Mouse (Mus musculus) embryonic facial prominence, embryonic 13.5 days (tissue): ENCODE data around the gene Lztr1. TPM values are rescaled to one million over a fixed set of nuclear protein-coding genes. Genes with fewer than 3 reads are reported as not detected.

Source experiments
- ATAC-seq: fragments of 200-750 bp; cut with Nextera tagmentation; 2 replicates; pipeline ENCODE4 v1.8.0; 2017; ENCODE audit warnings: low read depth; ENCODE audit not compliant: insufficient number of reproducible peaks, insufficient read depth, low FRiP score, low TSS enrichment
- H3K27ac ChIP-seq: fragments of 300-500 bp; sonication (generic); 2 replicates; pipeline ENCODE4 v1.5.1; 2015; ENCODE audit warnings: moderate library complexity, mild to moderate bottlenecking, inconsistent platforms
- H3K27me3 ChIP-seq: fragments of 300-500 bp; sonication (generic); 2 replicates; pipeline ENCODE4 v1.6.1; 2015; ENCODE audit warnings: mild to moderate bottlenecking, inconsistent platforms
- H3K36me3 ChIP-seq: fragments of 300-500 bp; sonication (generic); 2 replicates; pipeline ENCODE4 v1.6.1; 2015; ENCODE audit warnings: mild to moderate bottlenecking, inconsistent platforms
- H3K4me1 ChIP-seq: fragments of 300-500 bp; sonication (generic); 2 replicates; pipeline ENCODE4 v1.6.1; 2015; ENCODE audit warnings: inconsistent platforms
- H3K4me2 ChIP-seq: fragments of 300-500 bp; sonication (generic); 2 replicates; pipeline ENCODE4 v1.6.1; 2015; ENCODE audit warnings: moderate library complexity, mild to moderate bottlenecking, inconsistent platforms
- H3K4me3 ChIP-seq: fragments of 300-500 bp; sonication (generic); 2 replicates; pipeline ENCODE4 v1.5.1; 2015; ENCODE audit warnings: mild to moderate bottlenecking, inconsistent platforms
- H3K9ac ChIP-seq: fragments of 300-500 bp; sonication (generic); 2 replicates; pipeline ENCODE4 v1.6.1; 2015; ENCODE audit warnings: mild to moderate bottlenecking, inconsistent platforms
- H3K9me3 ChIP-seq: fragments of 300-500 bp; sonication (generic); 2 replicates; pipeline ENCODE4 v1.6.1; 2016; ENCODE audit warnings: inconsistent platforms
- WGBS: fragments of 180-500 bp; shearing (Covaris S2); methylation state at CpG from one replicate; pipeline ENCODE4 v1.1.7; 2015; ENCODE audit warnings: mixed read lengths; 5-methylcytosine and 5-hydroxymethylcytosine counted together
- polyA plus RNA-seq: library from polyadenylated mRNA; unstranded; fragments of >200 nt; fragmentation: Nextera tagmentation; extraction: Ambion mirVana; gene quantifications from 2 replicates; pipeline ENCODE4 v1.2.1, GENCODE M21; 2015

Lztr1 gene
- polyA plus RNA-seq, 1 experiment from 2014 or later, result 98.5 TPM

DNA sequence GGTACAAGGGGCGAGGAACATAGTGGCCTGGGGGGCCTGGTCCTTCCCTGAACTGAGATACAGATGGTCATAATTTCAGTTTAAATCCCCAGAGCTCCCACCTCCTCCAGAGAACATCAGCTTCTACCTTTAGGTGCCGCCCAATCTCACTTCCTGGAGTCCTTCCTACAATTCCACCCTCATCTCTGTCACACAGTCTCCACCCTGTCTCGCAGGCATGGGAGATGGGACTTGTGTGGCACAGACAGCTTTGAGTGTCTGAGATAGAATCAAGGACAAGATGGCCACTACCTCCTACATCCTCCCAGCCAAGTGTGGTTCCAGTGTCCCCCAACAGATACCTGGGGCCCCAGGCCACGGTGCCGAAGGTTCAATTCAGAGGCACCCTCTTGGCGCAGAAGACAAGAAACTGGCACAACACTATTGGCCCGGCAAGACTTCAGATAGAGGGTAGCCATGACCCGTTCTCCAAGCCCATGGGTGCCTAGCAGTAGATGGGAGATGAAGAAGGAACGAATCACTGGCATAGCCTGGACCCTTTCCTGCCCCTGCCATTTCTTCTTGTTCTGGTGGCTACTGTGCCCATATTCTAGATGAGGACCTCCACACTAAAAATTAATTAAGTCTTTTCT lies 51.0 kb downstream of the Lztr1 start:
- Histone ChIP-seq H3K4me1 (peaks cover 34% of the 10 kb centered on the region), H3K36me3 (no peaks in the 10 kb centered on the region), H3K9me3 (no peaks in the 10 kb centered on the region), H3K4me3 (no peak overlapping the region), H3K4me2 (no peak overlapping the region), H3K27me3 (peaks cover 46% of the 10 kb centered on the region), H3K9ac (no peak overlapping the region), H3K27ac (no peak overlapping the region)
- 73% methylated on average over 9 of the region's 9 CpGs for WGBS
- no peak for ATAC-seq

DNA sequence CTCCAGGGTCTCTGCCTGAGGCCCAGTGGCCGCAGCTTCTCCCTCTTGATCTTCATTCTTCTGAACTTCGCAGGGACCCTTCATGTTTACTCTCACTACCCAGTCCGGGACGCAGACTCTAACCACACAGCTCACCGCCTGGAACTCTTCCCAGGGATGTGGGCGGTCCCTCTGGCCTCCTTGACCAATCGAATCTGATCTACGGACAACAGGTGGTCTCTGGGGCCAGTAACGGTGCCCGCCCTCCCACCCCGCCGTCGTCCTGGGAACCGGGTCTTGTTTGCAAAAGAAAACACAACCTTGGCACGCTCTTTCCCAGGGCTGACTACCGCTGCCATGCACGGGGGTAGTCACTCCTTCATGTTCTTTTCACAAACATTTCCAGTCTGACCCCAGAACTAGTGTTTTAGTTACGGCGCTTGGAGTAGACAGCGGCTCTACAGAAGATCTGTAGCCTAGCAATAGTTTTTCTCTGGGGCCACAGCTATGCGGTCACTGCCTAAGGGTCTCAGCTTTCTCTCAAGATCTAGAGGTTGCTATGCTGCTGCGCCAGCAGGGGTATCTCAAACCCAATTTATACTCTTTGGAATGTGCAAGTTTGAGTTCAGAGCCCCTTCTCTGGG lies 52.8 kb downstream of the Lztr1 start, which contains the start of gene Lrrc74b:
TSS of gene Lrrc74b (minus strand) at position 120 of the 623 bp plus-strand sequence.
- under 1% methylated on average over 22 of the region's 22 CpGs for WGBS
- peak within 1 kb of the TSS; percentile 11; the same call in 1 of the 2 replicates for H3K27ac ChIP-seq

DNA sequence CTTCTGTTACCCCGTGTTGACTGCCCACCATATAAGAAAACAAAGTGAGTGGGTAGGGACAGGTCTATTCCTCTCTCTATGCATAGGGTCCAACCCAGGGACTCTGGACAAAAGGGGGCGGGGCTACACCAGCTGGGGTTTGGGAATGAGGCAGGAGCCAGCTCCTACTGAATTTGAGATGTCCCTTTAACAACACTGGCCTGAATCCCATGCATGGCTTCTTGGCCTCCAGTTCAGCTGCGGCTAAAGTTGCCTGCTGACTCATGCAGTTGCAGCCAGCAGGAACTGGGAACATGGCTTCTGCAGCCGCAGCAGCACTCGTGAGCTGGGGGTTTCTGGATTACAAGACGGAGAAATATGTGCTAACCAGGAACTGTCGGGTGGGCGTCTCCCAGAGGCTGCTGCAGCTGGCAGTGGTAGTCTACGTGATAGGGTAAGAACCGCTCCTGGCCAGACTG lies 53.3 kb downstream of the Lztr1 start, which contains the start of gene P2rx6:
TSS of gene P2rx6 (plus strand) at position 135 of the 458 bp plus-strand sequence.
- H3K4me3 ChIP-seq, result peak within 1 kb of the TSS; percentile 30
- peak within 1 kb of the TSS; percentile 11; the same call in 1 of the 2 replicates for H3K27ac ChIP-seq
- peak within 1 kb of the TSS; percentile 46; the same call in 1 of the 2 replicates for H3K9ac ChIP-seq
- peaks cover 53% of the 10 kb centered on the region for H3K27me3 ChIP-seq
- H3K4me2 ChIP-seq, result peak within 1 kb of the TSS; percentile 58
- no peaks in the 10 kb centered on the region for H3K36me3 ChIP-seq
- ATAC-seq, result peak; percentile 60
- no peaks in the 10 kb centered on the region for H3K9me3 ChIP-seq
- peaks cover 29% of the 10 kb centered on the region for H3K4me1 ChIP-seq
- under 1% methylated on average over 10 of the region's 10 CpGs for WGBS

More for the DNA sequence above, 52.8 kb downstream of the Lztr1 start, which contains the start of gene Lrrc74b:
- peaks cover 29% of the 10 kb centered on the region for H3K4me1 ChIP-seq
- H3K4me2 ChIP-seq, result peak within 1 kb of the TSS; percentile 58
- peaks cover 53% of the 10 kb centered on the region for H3K27me3 ChIP-seq
- peak; percentile 67; the same call in 1 of the 2 replicates for ATAC-seq
- peak within 1 kb of the TSS; percentile 30 for H3K4me3 ChIP-seq
- H3K36me3 ChIP-seq, result no peaks in the 10 kb centered on the region
- peak within 1 kb of the TSS; percentile 46; the same call in 1 of the 2 replicates for H3K9ac ChIP-seq
- H3K9me3 ChIP-seq, result no peaks in the 10 kb centered on the region

DNA sequence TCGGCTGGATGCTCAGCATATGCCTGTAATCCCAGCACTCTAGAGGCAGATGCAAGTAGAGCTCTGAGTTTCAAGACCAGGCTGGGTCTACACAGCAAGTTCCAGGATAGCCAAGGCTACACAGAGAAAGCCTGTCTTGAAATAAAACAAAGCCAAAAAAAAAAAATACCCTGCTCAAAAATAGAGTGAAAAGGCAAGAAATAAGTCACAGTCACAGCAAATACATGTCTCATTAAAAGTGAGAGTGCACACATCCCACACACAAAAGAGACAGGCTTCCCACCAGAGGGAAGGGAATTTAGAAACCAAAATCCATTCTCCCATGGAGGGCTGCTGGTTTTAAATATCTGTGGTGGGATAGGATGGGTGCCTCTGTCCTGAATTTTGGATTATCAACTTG lies 55.1 kb downstream of the Lztr1 start:
- Histone ChIP-seq H3K9me3 (no peaks in the 10 kb centered on the region), H3K36me3 (no peaks in the 10 kb centered on the region), H3K4me2 (no peak overlapping the region), H3K9ac (no peak overlapping the region), H3K4me1 (peaks cover 24% of the 10 kb centered on the region), H3K4me3 (no peak overlapping the region), H3K27me3 (peaks cover 50% of the 10 kb centered on the region), H3K27ac (no peak overlapping the region)
- 6% methylated on average over 1 of the region's 1 CpGs for WGBS
- no peak for ATAC-seq

DNA sequence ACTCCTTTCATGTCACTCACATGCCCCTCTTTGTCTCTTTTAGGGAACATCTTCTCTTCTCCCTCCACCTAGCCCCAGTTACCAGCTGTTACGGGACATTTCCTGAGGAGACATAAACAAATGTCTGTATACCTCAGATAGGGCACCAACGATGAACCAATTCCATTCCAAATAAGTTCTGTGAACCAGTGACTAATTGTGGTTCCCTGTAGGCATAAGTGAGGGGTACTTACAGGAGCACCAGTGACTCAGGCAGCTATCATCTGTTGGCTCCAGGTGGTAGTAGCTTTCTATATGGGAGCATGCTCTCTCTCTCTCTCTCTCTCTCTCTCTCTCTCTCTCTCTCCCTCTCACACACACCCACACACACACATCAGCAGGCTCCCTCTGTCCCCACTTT lies 55.7 kb downstream of the Lztr1 start:
- H3K4me1 ChIP-seq, result peaks cover 17% of the 10 kb centered on the region
- no peaks in the 10 kb centered on the region for H3K9me3 ChIP-seq
- no peak for ATAC-seq
- H3K9ac ChIP-seq, result no peak overlapping the region
- 74% methylated on average over 2 of the region's 2 CpGs for WGBS
- no peak overlapping the region for H3K4me3 ChIP-seq
- no peak overlapping the region for H3K4me2 ChIP-seq
- H3K27me3 ChIP-seq, result peaks cover 45% of the 10 kb centered on the region
- H3K36me3 ChIP-seq, result no peaks in the 10 kb centered on the region
- H3K27ac ChIP-seq, result no peak overlapping the region

DNA sequence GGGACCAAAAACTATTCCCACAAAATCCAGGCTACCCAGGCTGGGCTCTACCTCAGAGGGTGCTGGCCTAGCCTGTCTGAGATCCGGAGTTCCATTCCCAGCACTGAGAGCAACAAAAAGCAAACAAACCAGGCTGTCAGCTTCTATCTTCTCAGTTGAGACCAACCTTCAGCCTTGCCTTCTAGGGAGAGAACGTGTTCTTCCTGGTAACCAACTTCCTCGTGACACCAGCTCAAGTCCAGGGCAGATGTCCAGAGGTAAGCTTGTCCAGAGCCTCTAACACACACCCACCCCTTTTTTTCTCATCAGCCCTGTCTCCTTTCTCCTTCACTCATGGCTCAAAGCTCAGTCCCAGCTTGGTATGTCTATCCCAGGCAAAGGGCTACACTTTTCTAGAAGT lies 56.3 kb downstream of the Lztr1 start:
- Histone ChIP-seq H3K4me3 (no peak overlapping the region), H3K36me3 (no peaks in the 10 kb centered on the region), H3K9ac (no peak overlapping the region), H3K27ac (no peak overlapping the region), H3K27me3 (peaks cover 40% of the 10 kb centered on the region), H3K4me1 (peaks cover 17% of the 10 kb centered on the region), H3K9me3 (no peaks in the 10 kb centered on the region), H3K4me2 (no peak overlapping the region)
- no peak for ATAC-seq
- 57% methylated on average over 3 of the region's 3 CpGs for WGBS

DNA sequence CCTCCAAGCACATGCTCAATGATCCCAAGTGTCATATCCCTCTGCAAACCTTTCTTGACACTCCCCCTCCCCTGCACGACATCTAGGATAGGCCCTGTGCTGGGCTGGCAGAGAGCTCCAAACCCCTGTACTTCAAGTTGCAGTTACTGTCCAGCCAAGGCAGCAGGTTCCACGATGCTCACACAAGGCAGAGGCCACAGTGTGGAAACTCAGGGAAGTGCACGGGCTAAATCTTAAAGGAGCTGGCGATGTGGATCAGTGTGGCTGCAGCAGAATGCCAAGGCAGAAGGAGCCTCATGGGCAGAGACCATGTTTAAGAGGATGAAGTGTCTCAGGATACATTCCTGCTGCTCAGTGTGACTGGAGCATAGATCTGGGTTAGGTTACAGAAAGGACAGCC lies 57.7 kb downstream of the Lztr1 start:
- Histone ChIP-seq H3K36me3 (no peaks in the 10 kb centered on the region), H3K9me3 (no peaks in the 10 kb centered on the region), H3K4me1 (peaks cover 12% of the 10 kb centered on the region), H3K9ac (no peak overlapping the region), H3K4me2 (no peak overlapping the region), H3K27me3 (peaks cover 32% of the 10 kb centered on the region), H3K27ac (no peak overlapping the region), H3K4me3 (no peak overlapping the region)
- 25% methylated on average over 4 of the region's 4 CpGs for WGBS
- ATAC-seq, result no peak

Other genes starting within 250 kb of the Lztr1 start
- 12.7 and 13.6 TPM in 2 replicates for gene Tmem191c, start 232.6 kb upstream of the Lztr1 start, polyA plus RNA-seq
- gene Serpind1, start 177.3 kb upstream of the Lztr1 start, polyA plus RNA-seq, result 0.45 and 2.2 TPM in 2 replicates
- 13.2 and 15.5 TPM in 2 replicates for gene Snap29, start 102.7 kb upstream of the Lztr1 start, polyA plus RNA-seq
- gene Pi4ka, start 102.4 kb upstream of the Lztr1 start, polyA plus RNA-seq, result 35.5 and 37.9 TPM in 2 replicates
- 83.3 and 84.3 TPM in 2 replicates for gene Crkl, start 56.7 kb upstream of the Lztr1 start, polyA plus RNA-seq
- 1.1 and 2.0 TPM in 2 replicates for gene Aifm3, start 19.1 kb upstream of the Lztr1 start, polyA plus RNA-seq
- 72.5 and 75.2 TPM in 2 replicates for gene Thap7, start 22.4 kb downstream of the Lztr1 start, polyA plus RNA-seq
- not detected in 2 replicates for gene Lrrc74b, start 52.6 kb downstream of the Lztr1 start, polyA plus RNA-seq
- 0.08 and 0.32 TPM in 2 replicates for gene P2rx6, start 53.2 kb downstream of the Lztr1 start, polyA plus RNA-seq
- 5.5 and 6.0 TPM in 2 replicates for gene Slc7a4, start 74.5 kb downstream of the Lztr1 start, polyA plus RNA-seq
- gene Smpd4, start 110.7 kb downstream of the Lztr1 start, polyA plus RNA-seq, result 39.0 and 39.8 TPM in 2 replicates
- gene Ccdc74a, start 137.8 kb downstream of the Lztr1 start, polyA plus RNA-seq, result 8.7 and 10.4 TPM in 2 replicates
- gene Med15, start 224.2 kb downstream of the Lztr1 start, polyA plus RNA-seq, result 53.3 and 56.4 TPM in 2 replicates